19 mouse cellular contexts compared by ENCODE assay signal in the genomic region with DNA sequence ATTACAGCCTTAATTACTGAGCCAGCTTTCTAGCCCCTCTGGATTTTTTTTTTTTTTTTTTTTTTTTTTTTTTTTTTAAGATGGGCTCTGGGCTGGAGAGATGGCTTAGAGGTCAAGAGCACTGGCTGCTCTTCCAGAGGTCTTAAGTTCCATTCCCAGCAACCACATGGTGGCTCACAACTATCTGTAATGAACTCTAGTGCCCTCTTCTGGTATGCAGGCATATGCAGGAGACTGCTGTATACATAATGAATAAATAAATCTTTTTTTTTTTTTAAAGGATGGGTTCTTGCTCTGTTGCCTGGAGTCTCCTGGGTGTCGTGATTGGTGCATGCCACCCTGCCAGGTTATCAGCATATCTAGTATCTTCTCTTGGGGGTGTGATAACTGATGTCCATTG. TPM values are rescaled to one million over a fixed set of nuclear protein-coding genes. Genes with fewer than 3 reads are reported as not detected.
DNase-seq lines count a peak whose midpoint lies in the region; ATAC-seq and TF ChIP-seq lines count a peak whose summit lies in the region.
"Had no signal": no experiment of that assay in that cellular context is flagged by ENCODE, and none has a peak within 500 bp of the region (broad histone marks: within the 10 kb centered on the region; RNA-seq: fewer than 3 reads in every experiment).

No protein-coding gene starts in this region.

- no peaks in the 10 kb centered on the region; the same call in none of the 2 replicates for H3K79me2 ChIP-seq in MEL (ENCODE audit: control insufficient read depth, insufficient read depth, low read length, poor library complexity)

- H3K27me3 ChIP-seq in intestine, postnatal 0 days (replicated peaks; ENCODE audit: control insufficient read depth, insufficient read depth, low read length): no peaks in the 10 kb centered on the region
- H3K27me3 ChIP-seq in intestine, embryonic 15.5 days (replicated peaks): peaks cover 2% of the 10 kb centered on the region; the same call in 1 of the 2 replicates
- peaks cover 16% of the 10 kb centered on the region; the same call in 1 of the 2 replicates for H3K27me3 ChIP-seq in lung, embryonic 14.5 days (ENCODE audit: insufficient read depth, low read length)
- no peaks in the 10 kb centered on the region for H3K27me3 ChIP-seq in MEL (ENCODE audit: control insufficient read depth in 1 of 2, insufficient read depth in 2 of 2, low read length in 2 of 2)
- no peaks in the 10 kb centered on the region for H3K27me3 ChIP-seq in stomach, postnatal 0 days (ENCODE audit: control insufficient read depth, insufficient read depth, low read length)

- TF ChIP-seq POLR2A in MEL (IDR thresholded peaks at IDR 0.05; ENCODE audit: control insufficient read depth in 1 of 2, insufficient read depth in 1 of 2, low read depth in 1 of 2, low read length in 2 of 2, poor library complexity in 1 of 2): no peak

- TF ChIP-seq RAD21 in MEL (IDR thresholded peaks at IDR 0.05; ENCODE audit: low read depth, low read length): peak; percentile 41

- H3K4me2 ChIP-seq in intestine, postnatal 0 days (replicated peaks; ENCODE audit: low read depth): no peak overlapping the region
- H3K4me2 ChIP-seq in intestine, embryonic 15.5 days (replicated peaks): no peak overlapping the region
- no peak overlapping the region for H3K4me2 ChIP-seq in lung, embryonic 14.5 days
- H3K4me2 ChIP-seq in stomach, postnatal 0 days (replicated peaks; ENCODE audit: low read depth): no peak overlapping the region
- H3K4me2 ChIP-seq: heart, embryonic 15.5 days; stomach, embryonic 15.5 days had no signal

- 82% methylated on average over 1 of the region's 1 CpGs for WGBS in intestine, postnatal 0 days
- WGBS in intestine, embryonic 15.5 days: 68% methylated on average over 1 of the region's 1 CpGs
- 71% methylated on average over 1 of the region's 1 CpGs for WGBS in lung, embryonic 14.5 days
- 81% methylated on average over 1 of the region's 1 CpGs for WGBS in stomach, postnatal 0 days

- TF ChIP-seq CTCF in intestine, postnatal 0 days (IDR thresholded peaks at IDR 0.05; ENCODE audit: low read depth): peak; percentile 51
- peak; percentile 32 for TF ChIP-seq CTCF in lung, embryonic 14.5 days (IDR thresholded peaks at IDR 0.05; ENCODE audit: low read depth)
- TF ChIP-seq CTCF in MEL (IDR thresholded peaks at IDR 0.05 in 2 of 3, conservative IDR thresholded peaks at IDR 0.05 in 1 of 3; ENCODE audit: control insufficient read depth in 1 of 3, insufficient read depth in 1 of 3, low read depth in 2 of 3, low read length in 3 of 3, poor library complexity in 1 of 3, severe bottlenecking in 1 of 3): peak; percentile 33 to 69 (median 49); a peak in 5 of 6 replicates
- TF ChIP-seq CTCF in stomach, postnatal 0 days (IDR thresholded peaks at IDR 0.05; ENCODE audit: low read depth): peak; percentile 54

- no peak overlapping the region for H3K4me3 ChIP-seq in intestine, postnatal 0 days (ENCODE audit: low read depth, low read length)
- H3K4me3 ChIP-seq in intestine, embryonic 15.5 days (replicated peaks): no peak overlapping the region
- H3K4me3 ChIP-seq in lung, embryonic 14.5 days (ENCODE audit: low read depth, low read length): no peak overlapping the region
- H3K4me3 ChIP-seq in MEL (ENCODE audit: control insufficient read depth in 1 of 2, insufficient read depth in 1 of 2, low read depth in 2 of 2, low read length in 2 of 2): no peak overlapping the region
- no peak overlapping the region for H3K4me3 ChIP-seq in stomach, postnatal 0 days (ENCODE audit: low read depth, low read length)
- H3K4me3 ChIP-seq: heart, embryonic 15.5 days; hindbrain, embryonic 10.5 days; megakaryocyte, embryonic 14.5 days; stomach, embryonic 15.5 days had no signal

- H3K4me1 ChIP-seq in intestine, postnatal 0 days (replicated peaks; ENCODE audit: control insufficient read depth, insufficient read depth, low read length): no peaks in the 10 kb centered on the region
- H3K4me1 ChIP-seq in intestine, embryonic 15.5 days (replicated peaks): peaks cover 5% of the 10 kb centered on the region; the same call in 1 of the 2 replicates
- H3K4me1 ChIP-seq in lung, embryonic 14.5 days (ENCODE audit: insufficient read depth): no peaks in the 10 kb centered on the region
- H3K4me1 ChIP-seq in MEL (ENCODE audit: control insufficient read depth in 1 of 2, insufficient read depth in 2 of 2, low read length in 2 of 2): peaks cover 0 to 5% of the 10 kb centered on the region in 2 experiments; a peak in 2 of 4 replicates
- no peaks in the 10 kb centered on the region for H3K4me1 ChIP-seq in stomach, postnatal 0 days (replicated peaks; ENCODE audit: control insufficient read depth, insufficient read depth)

- no peaks in the 10 kb centered on the region for H3K36me3 ChIP-seq in intestine, postnatal 0 days (ENCODE audit: control insufficient read depth, insufficient read depth)
- no peaks in the 10 kb centered on the region for H3K36me3 ChIP-seq in intestine, embryonic 15.5 days
- no peaks in the 10 kb centered on the region for H3K36me3 ChIP-seq in lung, embryonic 14.5 days (ENCODE audit: insufficient read depth)
- H3K36me3 ChIP-seq in MEL (ENCODE audit: control insufficient read depth in 1 of 2, insufficient read depth in 2 of 2, low read length in 2 of 2): peaks cover 0 to 6% of the 10 kb centered on the region in 2 experiments; a peak in 1 of 4 replicates
- no peaks in the 10 kb centered on the region for H3K36me3 ChIP-seq in stomach, postnatal 0 days (ENCODE audit: control insufficient read depth, insufficient read depth, low read length)
- H3K36me3 ChIP-seq: heart, embryonic 15.5 days; hindbrain, embryonic 10.5 days; stomach, embryonic 15.5 days had no signal

- no peaks in the 10 kb centered on the region for H3K9me3 ChIP-seq in intestine, postnatal 0 days (ENCODE audit: control insufficient read depth)
- no peaks in the 10 kb centered on the region for H3K9me3 ChIP-seq in intestine, embryonic 15.5 days
- no peaks in the 10 kb centered on the region for H3K9me3 ChIP-seq in lung, embryonic 14.5 days (ENCODE audit: low read depth, low read length)
- H3K9me3 ChIP-seq in MEL (replicated peaks; ENCODE audit: insufficient read depth, low read length): no peaks in the 10 kb centered on the region
- H3K9me3 ChIP-seq in stomach, postnatal 0 days (ENCODE audit: control insufficient read depth, low read length): no peaks in the 10 kb centered on the region
- H3K9me3 ChIP-seq: heart, embryonic 15.5 days; hindbrain, embryonic 10.5 days; stomach, embryonic 15.5 days had no signal

- H3K27ac ChIP-seq in intestine, postnatal 0 days (ENCODE audit: low read depth, low read length): no peak overlapping the region
- H3K27ac ChIP-seq in intestine, embryonic 15.5 days: no peak overlapping the region
- H3K27ac ChIP-seq in lung, embryonic 14.5 days (ENCODE audit: low read depth): no peak overlapping the region
- H3K27ac ChIP-seq in MEL (ENCODE audit: control insufficient read depth, low read depth, low read length): no peak overlapping the region
- no peak overlapping the region for H3K27ac ChIP-seq in stomach, postnatal 0 days (replicated peaks)
- H3K27ac ChIP-seq: heart, embryonic 15.5 days; hindbrain, embryonic 10.5 days; stomach, embryonic 15.5 days had no signal

- no peak overlapping the region for H3K9ac ChIP-seq in intestine, postnatal 0 days (ENCODE audit: low read depth, low read length)
- no peak overlapping the region for H3K9ac ChIP-seq in intestine, embryonic 15.5 days
- no peak overlapping the region for H3K9ac ChIP-seq in lung, embryonic 14.5 days
- no peak overlapping the region for H3K9ac ChIP-seq in MEL (ENCODE audit: control insufficient read depth, low read depth, low read length, poor library complexity, severe bottlenecking)
- H3K9ac ChIP-seq in stomach, postnatal 0 days (ENCODE audit: low read length): no peak overlapping the region
- H3K9ac ChIP-seq: heart, embryonic 15.5 days; stomach, embryonic 15.5 days had no signal

- ATAC-seq in intestine, postnatal 0 days: no peak
- no peak for ATAC-seq in intestine, embryonic 15.5 days
- ATAC-seq in lung, embryonic 14.5 days (ENCODE audit: insufficient read depth): no peak
- ATAC-seq in stomach, postnatal 0 days (ENCODE audit: low FRiP score, low TSS enrichment): no peak
- ATAC-seq: forebrain, embryonic 14.5 days; inflammation-experienced regulatory T-cells, adult 6 months; midbrain, embryonic 16.5 days had no signal

- peak; percentile 34 for DNase-seq in lung, embryonic 14.5 days
- no peak for DNase-seq in lung, postnatal 10 days
- DNase-seq in MEL (ENCODE audit: low read depth, low spot score): peak; percentile 62
- no peak for DNase-seq in stomach, postnatal 0 days (ENCODE audit: low spot score)
- no peak for DNase-seq in adrenal gland, postnatal 25 days
- DNase-seq: cerebellum, postnatal 14 days; embryo, embryonic 11 days; kidney, postnatal 10 days; lung, postnatal 14 days; spleen, adult 18-20 months had no signal

- no peak for TF ChIP-seq EP300 in MEL (IDR thresholded peaks at IDR 0.05; ENCODE audit: low read depth in 1 of 2, low read length in 2 of 2)
- no peak for TF ChIP-seq EP300 in stomach, postnatal 0 days (optimal IDR thresholded peaks at IDR 0.05)

RNA-seq across cellular contexts. Expression of a gene that starts 2.5 kb away (rescaled TPM):
- 14.7 and 16.9 TPM in 2 replicates for polyA plus RNA-seq in intestine, postnatal 0 days (2015; fragmentation: Nextera tagmentation; extraction: Ambion mirVana)
- polyA plus RNA-seq in intestine, embryonic 15.5 days (2015; fragmentation: Nextera tagmentation; extraction: Ambion mirVana): 6.0 and 7.2 TPM in 2 replicates
- 5.9 and 7.6 TPM in 2 replicates for polyA plus RNA-seq in lung, embryonic 14.5 days (2014; fragmentation: Nextera tagmentation; extraction: Ambion mirVana)
- total RNA-seq in MEL (2012; rRNA removed): 5.8 and 6.7 TPM in 2 replicates
- 1 to 10 TPM in 1 of 2 experiments, not detected in 1; 8.3 TPM for polyA plus RNA-seq in MEL (2012; ENCODE audit: insufficient read depth in 1 of 2, insufficient read length in 2 of 2, low read depth in 1 of 2, low replicate concordance in 2 of 2, missing spikeins in 1 of 2)
- polyA plus RNA-seq in stomach, postnatal 0 days (2015; fragmentation: Nextera tagmentation; extraction: Ambion mirVana): 11.8 and 13.2 TPM in 2 replicates
- 5.9 and 10.4 TPM in 2 replicates for total RNA-seq in adrenal gland, postnatal 25 days (2021)

RNA-seq across cellular contexts. Expression of a gene that starts 29.1 kb away (rescaled TPM):
- polyA plus RNA-seq in intestine, postnatal 0 days (2015; fragmentation: Nextera tagmentation; extraction: Ambion mirVana): 201 and 207 TPM in 2 replicates
- polyA plus RNA-seq in intestine, embryonic 15.5 days (2015; fragmentation: Nextera tagmentation; extraction: Ambion mirVana): 215 and 218 TPM in 2 replicates
- polyA plus RNA-seq in lung, embryonic 14.5 days (2014; fragmentation: Nextera tagmentation; extraction: Ambion mirVana): 145 and 151 TPM in 2 replicates
- total RNA-seq in MEL (2012; rRNA removed): 103 and 121 TPM in 2 replicates
- polyA plus RNA-seq in MEL (2012; ENCODE audit: insufficient read depth in 1 of 2, insufficient read length in 2 of 2, low read depth in 1 of 2, low replicate concordance in 2 of 2, missing spikeins in 1 of 2): 10 to 100 TPM in 1 of 2 experiments, not detected in 1; 88.1 TPM
- 131 and 138 TPM in 2 replicates for polyA plus RNA-seq in stomach, postnatal 0 days (2015; fragmentation: Nextera tagmentation; extraction: Ambion mirVana)
- total RNA-seq in adrenal gland, postnatal 25 days (2021): 75.1 and 83.5 TPM in 2 replicates

RNA-seq across cellular contexts. Expression of a gene that starts 29.1 kb away (rescaled TPM):
- 122 and 133 TPM in 2 replicates for polyA plus RNA-seq in intestine, postnatal 0 days (2015; fragmentation: Nextera tagmentation; extraction: Ambion mirVana)
- 137 and 144 TPM in 2 replicates for polyA plus RNA-seq in intestine, embryonic 15.5 days (2015; fragmentation: Nextera tagmentation; extraction: Ambion mirVana)
- 116 TPM in 2 replicates for polyA plus RNA-seq in lung, embryonic 14.5 days (2014; fragmentation: Nextera tagmentation; extraction: Ambion mirVana)
- total RNA-seq in MEL (2012; rRNA removed): 83.9 and 88.2 TPM in 2 replicates
- polyA plus RNA-seq in MEL (2012; ENCODE audit: insufficient read depth in 1 of 2, insufficient read length in 2 of 2, low read depth in 1 of 2, low replicate concordance in 2 of 2, missing spikeins in 1 of 2): 100 to 1,000 TPM; 113 to 189 TPM
- polyA plus RNA-seq in stomach, postnatal 0 days (2015; fragmentation: Nextera tagmentation; extraction: Ambion mirVana): 77.5 and 77.6 TPM in 2 replicates
- total RNA-seq in adrenal gland, postnatal 25 days (2021): 102 and 125 TPM in 2 replicates

Comparison
In these comparisons a context has a peak if more than half of its experiments do, and no peak if none do; other contexts are left out.
1. DNase-seq: peak in lung, embryonic 14.5 days (single experiment) and MEL (single experiment); none in lung, postnatal 10 days (single experiment), stomach, postnatal 0 days (single experiment) and adrenal gland, postnatal 25 days (single experiment).
2. Peak in every context shown above with its lines, with median percentiles within 50 percentile points of each other: CTCF ChIP-seq.